Mouse (Mus musculus): ENCODE measurements at regions not wholly inside any gene's neighbourhood (a gene's known extent, or its start where the extent isn't known, plus 50 kb on each side); places are given as distances from the start of the nearest gene placed in this dataset.
A peak's percentile ranks its signal among the peaks of the same experiment; 100 is the strongest.

DNA sequence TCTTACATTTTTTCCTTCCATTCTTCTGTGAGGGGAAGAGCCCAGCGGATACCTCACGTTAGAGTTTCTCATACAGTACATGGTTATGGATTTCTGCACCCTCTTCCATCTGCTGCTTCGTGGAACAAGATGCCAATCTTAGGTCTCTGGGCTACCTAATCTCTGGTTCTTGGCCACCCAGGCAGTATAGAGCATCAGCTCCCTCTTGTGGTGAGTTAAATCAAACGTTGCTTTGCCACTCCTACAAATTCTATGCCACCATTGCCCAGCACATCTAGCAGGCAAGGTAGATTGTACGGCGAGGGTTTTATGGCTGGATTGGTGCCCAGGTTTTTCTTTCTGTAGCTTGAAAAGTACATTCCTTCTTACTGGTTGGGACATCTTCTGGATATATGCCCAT lies 889.7 kb upstream of the Slc10a2 start:
- TF ChIP-seq CTCF (IDR thresholded peaks at IDR 0.05; ENCODE audit: extremely low read depth, insufficient read depth, low read length): peak; percentile 26; the same call in 1 of the 2 replicates
- no peak for TF ChIP-seq POLR2A (IDR thresholded peaks at IDR 0.05; ENCODE audit: extremely low read depth, insufficient read depth, low read length)

Data from cortical plate, adult 2 months (tissue).